Mouse (Mus musculus): ENCODE results near the gene Mier1. TPM values are rescaled to one million over a fixed set of nuclear protein-coding genes. Genes with fewer than 3 reads are reported as not detected.
"Not testable (repeated sequence)": the region's sequence is repeated elsewhere in the genome, so short reads cannot be mapped to it uniquely, and the experiment has no call there.

The Mier1 gene
- polyA plus RNA-seq, 1 experiment from 2014 or later: 26.6 TPM

- not testable (repeated sequence) for H3K27me3 ChIP-seq; H3K4me3 ChIP-seq (replicated peaks); H3K27ac ChIP-seq (replicated peaks); H3K9me3 ChIP-seq (replicated peaks); H3K4me1 ChIP-seq (replicated peaks); ATAC-seq (ENCODE audit: insufficient read depth); H3K9ac ChIP-seq; H3K4me2 ChIP-seq
- peaks cover 43% of the 10 kb centered on the region for H3K36me3 ChIP-seq (replicated peaks)
- 84% methylated on average over 1 of the region's 1 CpGs for whole genome bisulfite sequencing (ENCODE audit: insufficient replicate concordance)
Measured at GRCm38 (mm10) chr4:103166198-103166597, 52.0 kb downstream of the Mier1 start.

- 81% methylated on average over 3 of the region's 3 CpGs for WGBS (ENCODE audit: insufficient replicate concordance)
- H3K9me3 ChIP-seq (replicated peaks): no peaks in the 10 kb centered on the region
- no peak for ATAC-seq (ENCODE audit: insufficient read depth)
- H3K27ac ChIP-seq (replicated peaks): no peak overlapping the region
- H3K4me1 ChIP-seq (replicated peaks): no peaks in the 10 kb centered on the region
- H3K27me3 ChIP-seq: no peaks in the 10 kb centered on the region
- no peak overlapping the region for H3K9ac ChIP-seq
- H3K36me3 ChIP-seq (replicated peaks): peaks cover 29% of the 10 kb centered on the region
- H3K4me2 ChIP-seq: no peak overlapping the region
- no peak overlapping the region for H3K4me3 ChIP-seq (replicated peaks)
Measured at GRCm38 (mm10) chr4:103171256-103171655, 57.1 kb downstream of the Mier1 start.

- WGBS (ENCODE audit: insufficient replicate concordance): 77% methylated on average over 6 of the region's 6 CpGs
- no peak overlapping the region for H3K27ac ChIP-seq (replicated peaks)
Measured at GRCm38 (mm10) chr4:103173507-103173906, 59.3 kb downstream of the Mier1 start.

GRCm38 (mm10) chr4:103174001-103174400, 59.8 kb downstream of the Mier1 start:
- no peaks in the 10 kb centered on the region for H3K4me1 ChIP-seq (replicated peaks)
- H3K36me3 ChIP-seq (replicated peaks): peaks cover 44% of the 10 kb centered on the region
- H3K27ac ChIP-seq (replicated peaks): no peak overlapping the region
- ATAC-seq (ENCODE audit: insufficient read depth): no peak
- H3K27me3 ChIP-seq: no peaks in the 10 kb centered on the region
- WGBS (ENCODE audit: insufficient replicate concordance): 91% methylated on average over 7 of the region's 7 CpGs
- no peak overlapping the region for H3K9ac ChIP-seq
- H3K4me2 ChIP-seq: no peak overlapping the region
- H3K9me3 ChIP-seq (replicated peaks): no peaks in the 10 kb centered on the region
- H3K4me3 ChIP-seq (replicated peaks): no peak overlapping the region

More at GRCm38 (mm10) chr4:103173507-103173906, 59.3 kb downstream of the Mier1 start:
- Histone ChIP-seq H3K4me2 (no peak overlapping the region), H3K36me3 (replicated peaks) (peaks cover 44% of the 10 kb centered on the region), H3K4me3 (replicated peaks) (no peak overlapping the region), H3K9ac (no peak overlapping the region), H3K9me3 (replicated peaks) (no peaks in the 10 kb centered on the region), H3K4me1 (replicated peaks) (no peaks in the 10 kb centered on the region), H3K27me3 (no peaks in the 10 kb centered on the region)
- no peak for ATAC-seq (ENCODE audit: insufficient read depth)

GRCm38 (mm10) chr4:103177681-103178080, 63.5 kb downstream of the Mier1 start:
- no peaks in the 10 kb centered on the region for H3K4me1 ChIP-seq (replicated peaks)
- H3K9me3 ChIP-seq (replicated peaks): no peaks in the 10 kb centered on the region
- peaks cover 50% of the 10 kb centered on the region for H3K36me3 ChIP-seq (replicated peaks)
- H3K4me2 ChIP-seq: no peak overlapping the region
- WGBS (ENCODE audit: insufficient replicate concordance): 59% methylated on average over 1 of the region's 1 CpGs
- no peak overlapping the region for H3K9ac ChIP-seq
- no peak overlapping the region for H3K4me3 ChIP-seq (replicated peaks)
- no peak overlapping the region for H3K27ac ChIP-seq (replicated peaks)
- no peak for ATAC-seq (ENCODE audit: insufficient read depth)
- no peaks in the 10 kb centered on the region for H3K27me3 ChIP-seq

- Histone ChIP-seq H3K4me3 (replicated peaks) (no peak overlapping the region), H3K27me3 (no peaks in the 10 kb centered on the region), H3K9ac (no peak overlapping the region), H3K9me3 (replicated peaks) (no peaks in the 10 kb centered on the region), H3K27ac (replicated peaks) (no peak overlapping the region), H3K4me2 (no peak overlapping the region), H3K4me1 (replicated peaks) (no peaks in the 10 kb centered on the region), H3K36me3 (replicated peaks) (peaks cover 50% of the 10 kb centered on the region)
- 74% methylated on average over 7 of the region's 7 CpGs for WGBS (ENCODE audit: insufficient replicate concordance)
- no peak for ATAC-seq (ENCODE audit: insufficient read depth)
Measured at GRCm38 (mm10) chr4:103178635-103179318, 64.6 kb downstream of the Mier1 start.

- Histone ChIP-seq H3K36me3 (replicated peaks) (peaks cover 52% of the 10 kb centered on the region), H3K27ac (replicated peaks) (no peak overlapping the region), H3K4me1 (replicated peaks) (no peaks in the 10 kb centered on the region), H3K4me3 (replicated peaks) (no peak overlapping the region), H3K9me3 (replicated peaks) (no peaks in the 10 kb centered on the region), H3K4me2 (no peak overlapping the region), H3K27me3 (no peaks in the 10 kb centered on the region), H3K9ac (no peak overlapping the region)
- ATAC-seq (ENCODE audit: insufficient read depth): no peak
- 77% methylated on average over 3 of the region's 3 CpGs for WGBS (ENCODE audit: insufficient replicate concordance)
Measured at GRCm38 (mm10) chr4:103179581-103179980, 65.4 kb downstream of the Mier1 start.

- Histone ChIP-seq H3K27me3 (no peaks in the 10 kb centered on the region), H3K4me2 (no peak overlapping the region), H3K9me3 (replicated peaks) (no peaks in the 10 kb centered on the region), H3K4me1 (replicated peaks) (no peaks in the 10 kb centered on the region), H3K36me3 (replicated peaks) (peaks cover 59% of the 10 kb centered on the region), H3K4me3 (replicated peaks) (no peak overlapping the region), H3K9ac (no peak overlapping the region), H3K27ac (replicated peaks) (no peak overlapping the region)
- ATAC-seq (ENCODE audit: insufficient read depth): no peak
- WGBS (ENCODE audit: insufficient replicate concordance): 78% methylated on average over 8 of the region's 8 CpGs
Measured at GRCm38 (mm10) chr4:103180300-103180888, 66.2 kb downstream of the Mier1 start.

GRCm38 (mm10) chr4:103188786-103189640, 74.8 kb downstream of the Mier1 start:
- Histone ChIP-seq H3K4me3 (replicated peaks) (no peak overlapping the region), H3K27ac (replicated peaks) (peak overlapping the region; percentile 73), H3K4me2 (peak overlapping the region; percentile 38), H3K36me3 (replicated peaks) (peaks cover 40% of the 10 kb centered on the region), H3K27me3 (no peaks in the 10 kb centered on the region), H3K4me1 (replicated peaks) (peaks cover 40% of the 10 kb centered on the region), H3K9ac (0 out of 2 replicates have a peak overlapping the region, but pooled peaks have one; percentile 3), H3K9me3 (replicated peaks) (no peaks in the 10 kb centered on the region)
- ATAC-seq (ENCODE audit: insufficient read depth): peak; percentile 93
- WGBS (ENCODE audit: insufficient replicate concordance): 61% methylated on average over 8 of the region's 8 CpGs

- H3K27me3 ChIP-seq: no peaks in the 10 kb centered on the region
- peaks cover 40% of the 10 kb centered on the region for H3K4me1 ChIP-seq (replicated peaks)
- H3K9ac ChIP-seq: no peak overlapping the region
- 82% methylated on average over 2 of the region's 2 CpGs for WGBS (ENCODE audit: insufficient replicate concordance)
- no peak overlapping the region for H3K27ac ChIP-seq (replicated peaks)
- no peak overlapping the region for H3K4me3 ChIP-seq (replicated peaks)
- H3K4me2 ChIP-seq: no peak overlapping the region
- no peaks in the 10 kb centered on the region for H3K9me3 ChIP-seq (replicated peaks)
- H3K36me3 ChIP-seq (replicated peaks): peaks cover 38% of the 10 kb centered on the region
- no peak for ATAC-seq (ENCODE audit: insufficient read depth)
Measured at GRCm38 (mm10) chr4:103192421-103192820, 78.2 kb downstream of the Mier1 start.

GRCm38 (mm10) chr4:103197401-103197800, 83.2 kb downstream of the Mier1 start:
- Histone ChIP-seq H3K4me2 (no peak overlapping the region), H3K4me1 (replicated peaks) (0 out of 2 replicates have a peak, but pooled peaks cover 2% of the 10 kb centered on the region), H3K4me3 (replicated peaks) (no peak overlapping the region), H3K9me3 (replicated peaks) (no peaks in the 10 kb centered on the region), H3K36me3 (replicated peaks) (peaks cover 35% of the 10 kb centered on the region), H3K27ac (replicated peaks) (no peak overlapping the region), H3K9ac (no peak overlapping the region), H3K27me3 (no peaks in the 10 kb centered on the region)
- 62% methylated on average over 8 of the region's 8 CpGs for WGBS (ENCODE audit: insufficient replicate concordance)
- no peak for ATAC-seq (ENCODE audit: insufficient read depth)

Data from liver, embryonic 15.5 days (tissue).